Mouse (Mus musculus): ENCODE results near the gene Gngt2. TPM values are rescaled to one million over a fixed set of nuclear protein-coding genes. Genes with fewer than 3 reads are reported as not detected.

Gene Gngt2
- total RNA-seq, 2 experiments from 2014 or later = 18.3 to 20.0 TPM

DNA sequence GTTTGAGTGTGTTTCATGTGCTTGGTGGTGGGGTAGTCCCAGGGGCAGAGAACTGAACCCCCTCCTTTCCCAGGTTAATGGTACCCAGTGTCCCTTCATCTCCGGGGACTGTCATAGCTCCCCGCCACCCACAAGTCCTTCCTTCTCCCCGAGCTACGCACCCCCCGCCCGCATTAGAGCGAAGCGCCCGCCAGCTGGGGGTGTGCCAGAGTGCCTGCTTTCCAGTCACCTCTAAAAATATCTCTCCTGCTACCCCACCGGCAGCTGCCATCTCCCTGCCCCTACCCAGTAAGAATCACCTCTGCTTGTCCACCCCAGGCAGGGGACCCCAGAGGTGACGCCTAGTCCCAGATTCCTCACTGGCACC, 12.2 kb upstream of the Gngt2 start:
- intact Hi-C loops (cut with DNase I) = loop anchor here (2.0 kb wide), 2 partner anchors 30 to 52 kb away; no protein-coding TSS in a partner anchor
- DNase-seq = peak; percentile 85 to 89

DNA sequence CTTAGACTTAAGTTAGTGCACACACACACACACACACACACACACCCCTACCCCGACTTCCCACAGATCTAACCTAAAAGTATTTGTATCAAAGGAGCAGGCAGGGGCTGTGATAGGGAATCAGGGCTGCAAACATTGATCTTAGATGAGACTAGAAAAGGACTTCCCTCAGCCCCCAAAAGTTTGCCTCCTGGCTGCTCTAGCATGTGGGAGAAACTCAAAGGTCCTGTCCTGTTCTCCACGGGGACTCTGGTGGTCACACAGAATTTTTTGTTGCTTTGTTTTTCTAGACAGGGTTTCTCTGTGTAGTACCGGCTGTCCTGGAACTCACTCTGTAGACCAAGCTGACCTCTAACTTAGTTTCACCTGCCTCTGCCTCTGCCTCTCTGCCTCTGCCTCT, 11.4 kb upstream of the Gngt2 start:
- intact Hi-C loops (cut with DNase I) = loop anchor here (2.0 kb wide), 2 partner anchors 31 to 53 kb away; no protein-coding TSS in a partner anchor
- DNase-seq = no peak

DNA sequence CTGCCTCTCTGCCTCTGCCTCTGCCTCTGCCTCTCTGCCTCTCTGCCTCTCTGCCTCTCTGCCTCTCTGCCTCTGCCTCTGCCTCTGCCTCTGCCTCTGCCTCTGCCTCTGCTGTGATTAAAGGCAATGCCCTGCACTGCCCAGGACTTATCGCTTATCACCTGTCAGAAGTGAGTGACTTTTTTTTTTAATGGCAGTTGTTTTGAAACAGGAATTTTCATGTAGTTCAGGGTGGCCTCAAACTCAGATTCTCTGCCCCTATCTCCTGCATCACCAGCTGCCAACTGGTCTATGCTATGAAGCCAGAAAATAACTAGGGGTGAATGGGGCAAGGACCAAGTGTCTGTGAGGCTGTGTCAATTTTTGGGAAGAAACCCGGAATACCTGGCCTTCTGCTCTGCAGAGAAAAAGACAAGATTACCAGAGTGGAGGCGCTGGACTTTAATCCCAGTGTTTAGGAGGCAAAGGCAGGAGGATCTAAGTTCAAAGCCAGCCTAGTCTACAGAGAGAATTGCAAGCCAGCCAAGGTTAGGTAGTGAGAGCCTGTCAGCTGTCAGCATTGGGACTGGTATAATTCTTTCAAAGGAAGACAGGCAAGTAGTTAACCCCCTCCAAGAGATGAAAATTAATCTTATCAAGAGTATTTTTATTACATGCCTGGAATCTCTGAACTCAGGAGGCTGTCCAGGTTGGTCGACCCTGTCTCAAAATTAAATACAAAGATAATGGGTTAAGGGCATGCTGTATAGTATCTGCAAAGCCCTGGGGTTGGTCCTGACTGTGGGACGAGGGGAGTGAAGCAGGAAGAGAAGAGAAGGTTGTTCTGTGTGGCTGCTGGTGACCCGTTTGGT, 10.5 kb upstream of the Gngt2 start:
- intact Hi-C loops (cut with DNase I) = no loop called here
- no peak for DNase-seq

DNA sequence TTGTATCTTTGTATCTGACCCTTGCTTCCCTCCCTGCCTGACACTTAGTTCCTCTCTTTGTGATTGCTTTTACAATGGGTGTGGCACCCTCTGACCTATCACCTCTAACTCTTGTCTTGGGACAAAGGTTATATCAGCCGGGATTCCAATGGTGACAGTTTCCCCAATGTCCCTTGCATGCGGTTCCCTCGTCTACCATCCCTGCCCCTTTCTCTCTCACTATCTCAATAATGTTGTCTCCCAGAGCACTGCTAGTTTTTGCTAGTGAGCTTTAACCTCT, 9.9 kb upstream of the Gngt2 start:
- intact Hi-C loops (cut with DNase I) = no loop called here

DNA sequence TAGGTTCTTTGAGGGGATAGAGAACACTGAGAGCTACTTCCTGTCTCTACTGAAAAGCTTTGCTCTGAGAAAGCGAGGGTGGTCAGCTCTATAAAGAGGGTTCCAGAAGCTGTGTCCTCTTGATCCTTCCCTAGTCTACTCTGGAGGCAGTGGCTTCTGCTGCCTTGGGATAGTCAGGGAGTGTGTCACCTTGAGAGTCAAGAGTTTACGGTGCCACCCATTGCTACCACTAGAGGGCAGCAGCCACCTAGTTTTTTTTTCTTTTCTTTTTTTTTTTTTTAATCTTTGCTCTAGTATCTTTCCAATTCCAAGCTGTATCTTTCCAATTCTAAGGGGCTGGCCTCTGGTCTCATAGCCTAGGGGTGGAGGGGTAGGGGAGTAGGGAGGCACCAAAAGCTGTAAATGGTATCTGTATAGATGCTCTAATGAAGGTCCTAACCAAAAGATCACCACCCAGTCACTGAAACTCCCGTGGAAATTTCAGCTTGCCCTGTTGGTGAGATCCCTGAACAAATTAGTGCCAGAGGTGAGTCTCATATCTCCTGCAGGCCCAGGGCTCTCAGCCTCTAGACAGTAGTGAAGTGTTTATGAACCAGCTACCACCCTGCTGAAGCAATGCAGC, 9.4 kb upstream of the Gngt2 start:
- DNase-seq = peak; percentile 70 to 81
- intact Hi-C loops (cut with DNase I) = no loop called here

More for the DNA sequence above, 9.9 kb upstream of the Gngt2 start:
- no peak for DNase-seq

DNA sequence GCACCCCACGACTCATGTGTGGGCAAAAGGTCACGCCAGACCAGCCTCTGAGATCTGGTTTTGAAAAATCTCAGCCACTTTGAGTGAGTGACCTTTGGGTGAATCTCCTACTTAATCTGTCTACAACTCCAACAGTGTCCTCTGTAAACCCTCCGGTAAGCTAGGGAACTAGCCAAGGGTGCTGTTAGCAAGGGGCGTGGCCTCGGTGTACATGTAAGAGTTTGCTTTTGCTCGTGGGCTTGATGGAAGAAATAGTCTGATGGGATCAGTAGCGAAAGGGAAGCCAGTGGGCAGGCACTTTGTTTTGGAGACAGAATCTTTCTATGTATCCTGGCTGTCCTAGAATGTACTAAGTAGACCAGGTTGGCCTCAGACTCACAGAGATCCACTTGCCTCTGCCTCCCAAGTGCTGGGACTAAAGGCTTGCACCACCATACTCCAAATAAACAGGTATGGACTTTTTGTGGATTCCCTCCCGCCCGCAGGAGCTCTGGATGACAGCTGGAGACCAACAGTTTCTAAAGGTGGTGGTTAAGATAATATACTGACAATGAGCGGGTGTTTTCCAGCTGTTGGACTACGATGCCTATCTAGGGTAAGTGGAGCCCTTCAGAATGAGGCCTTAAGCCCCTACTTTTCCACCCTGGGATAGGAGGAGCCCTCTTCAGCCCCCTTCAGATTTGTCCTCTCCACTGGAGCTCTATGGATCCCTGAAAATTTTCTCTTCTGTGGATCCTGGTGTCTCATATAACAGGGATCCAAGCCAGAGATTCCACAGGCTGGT, 8.6 kb upstream of the Gngt2 start:
- DNase-seq = no peak
- intact Hi-C loops (cut with DNase I) = no loop called here

DNA sequence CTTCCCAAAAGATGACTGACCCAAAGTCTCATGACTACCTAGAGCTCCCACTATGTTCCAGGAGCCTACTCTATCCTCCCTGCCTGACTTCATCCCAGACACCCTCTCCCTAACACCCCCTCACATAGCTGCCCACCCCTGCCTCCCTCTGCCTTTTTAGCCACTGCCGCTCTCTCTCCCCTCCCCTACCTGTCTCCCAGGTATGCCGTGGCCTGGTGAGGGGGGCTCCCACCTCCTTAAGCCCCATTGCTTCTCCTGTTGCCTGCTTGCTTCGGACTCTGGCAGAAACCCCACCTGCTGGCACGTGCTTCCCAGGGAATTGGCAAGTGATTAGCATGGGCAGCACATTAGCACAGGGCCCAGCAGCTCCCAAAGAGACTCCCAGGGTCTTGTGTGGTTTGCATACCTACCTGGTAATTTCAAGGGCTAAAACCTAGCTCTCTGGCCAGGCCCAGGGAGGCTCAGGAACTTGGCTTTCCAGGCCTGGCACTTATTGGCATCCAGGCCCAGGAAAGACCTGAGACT, 7.4 kb upstream of the Gngt2 start:
- intact Hi-C loops (cut with DNase I) = loop anchor here (1.0 kb wide), 1 partner anchor 24 kb away; no protein-coding TSS in a partner anchor
- no peak for DNase-seq

DNA sequence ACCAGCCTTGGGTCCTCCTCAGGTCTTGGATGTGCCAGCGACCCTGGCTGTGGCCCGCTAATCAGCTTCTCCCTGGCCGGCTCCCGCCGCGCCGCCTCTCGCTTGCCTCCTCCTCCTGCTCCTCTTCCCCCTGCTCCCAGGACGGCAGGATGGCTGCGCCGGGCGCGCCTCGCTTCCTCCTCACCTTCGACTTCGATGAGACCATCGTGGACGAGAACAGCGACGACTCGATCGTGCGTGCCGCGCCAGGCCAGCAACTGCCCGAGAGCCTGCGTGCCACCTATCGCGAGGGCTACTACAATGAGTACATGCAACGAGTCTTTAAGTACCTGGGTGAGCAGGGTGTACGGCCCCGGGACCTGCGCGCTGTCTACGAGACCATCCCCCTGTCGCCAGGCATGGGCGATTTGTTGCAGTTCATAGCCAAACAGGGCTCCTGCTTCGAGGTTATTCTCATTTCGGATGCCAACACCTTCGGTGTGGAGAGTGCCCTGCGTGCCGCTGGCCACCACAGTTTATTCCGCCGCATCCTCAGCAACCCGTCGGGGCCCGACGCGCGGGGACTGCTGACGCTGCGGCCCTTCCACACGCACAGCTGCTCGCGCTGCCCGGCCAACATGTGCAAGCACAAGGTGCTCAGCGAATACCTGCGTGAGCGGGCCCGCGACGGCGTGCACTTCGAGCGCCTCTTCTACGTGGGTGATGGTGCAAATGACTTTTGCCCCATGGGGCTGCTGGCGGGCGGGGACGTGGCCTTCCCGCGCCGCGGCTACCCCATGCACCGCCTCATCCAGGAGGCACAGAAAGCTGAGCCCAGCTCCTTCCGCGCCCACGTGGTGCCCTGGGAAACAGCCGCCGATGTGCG, 6.4 kb upstream of the Gngt2 start:
- DNase-seq = peak; percentile 28 to 36
- intact Hi-C loops (cut with DNase I) = no loop called here

DNA sequence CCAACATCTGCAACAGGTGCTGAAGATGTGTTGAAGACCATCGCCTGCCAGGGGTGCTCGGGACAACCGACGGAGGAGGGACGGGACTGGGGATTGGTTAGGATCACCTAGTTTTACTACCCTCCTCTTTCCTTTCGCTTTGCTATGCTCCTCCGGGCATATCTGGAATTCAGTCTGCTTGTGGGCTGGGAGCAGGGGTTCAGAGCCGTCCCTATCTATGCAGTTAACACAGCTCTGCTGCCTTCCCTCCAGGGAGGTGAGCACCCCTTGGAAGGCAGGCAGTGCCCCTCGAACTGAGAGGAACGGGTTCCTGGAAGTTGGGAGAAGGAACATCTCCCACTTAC, 5.8 kb upstream of the Gngt2 start:
- DNase-seq = no peak
- intact Hi-C loops (cut with DNase I) = no loop called here

DNA sequence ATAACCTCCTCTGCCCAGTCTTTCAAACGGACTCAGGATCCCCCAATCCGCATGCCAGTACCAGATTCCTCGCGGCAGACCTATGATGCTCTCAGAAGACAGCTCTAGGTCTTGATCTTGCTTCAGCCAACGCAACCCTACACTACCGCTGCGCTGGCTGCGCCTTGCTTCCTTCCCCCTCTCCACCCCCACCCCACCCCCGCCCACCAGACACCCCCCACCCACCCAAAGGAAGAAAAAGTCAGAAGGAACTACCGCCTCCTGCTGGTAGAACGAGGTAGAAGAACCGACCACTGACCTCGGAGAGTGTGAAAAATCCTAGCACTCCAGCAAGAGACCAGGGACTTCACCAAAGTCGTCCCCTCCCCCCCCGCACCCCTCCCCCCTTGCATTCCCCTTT, 5.4 kb upstream of the Gngt2 start:
- intact Hi-C loops (cut with DNase I) = no loop called here
- no peak for DNase-seq

DNA sequence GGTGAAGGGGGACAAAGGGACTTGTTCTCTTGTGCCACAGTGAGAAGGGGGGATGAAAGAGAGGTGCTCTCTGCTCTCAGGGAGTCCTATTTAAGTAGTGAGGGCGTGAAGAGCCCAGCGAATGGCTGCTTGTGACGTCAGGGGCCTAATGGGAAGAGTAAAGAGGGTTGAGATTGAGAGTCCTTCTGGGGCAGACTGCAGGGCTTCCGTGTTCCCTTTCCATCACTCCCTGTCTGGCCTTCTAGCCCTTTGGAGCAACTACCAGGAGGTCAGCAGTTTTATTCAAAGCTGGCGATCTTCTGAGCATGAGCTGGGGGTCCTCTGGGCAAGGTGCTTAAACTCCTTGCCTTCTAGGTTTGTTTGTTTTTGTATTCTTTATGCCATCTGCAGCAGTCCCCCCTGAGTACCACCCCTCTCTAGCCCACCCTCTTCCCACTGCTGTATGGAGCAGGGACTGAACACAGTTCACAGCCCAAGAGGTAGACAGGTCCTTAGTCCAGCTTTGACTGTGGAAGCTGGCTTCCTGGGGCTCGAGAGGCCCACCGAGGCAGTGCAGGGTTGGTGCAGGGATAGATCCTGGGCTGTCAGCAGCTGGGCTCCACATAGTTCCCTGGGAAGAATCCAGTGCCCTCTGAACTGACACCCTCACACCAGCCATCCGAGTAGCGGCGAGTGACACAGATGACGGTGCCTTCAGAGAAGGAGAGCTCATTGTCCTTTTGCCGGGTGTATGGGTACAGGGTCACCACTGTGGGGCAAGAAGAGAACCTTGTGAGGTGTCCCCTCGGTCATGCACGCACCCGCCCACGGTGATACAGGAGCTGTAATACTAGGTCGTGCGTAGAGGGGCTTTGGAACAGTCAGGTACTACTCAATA, 4.6 kb upstream of the Gngt2 start:
- DNase-seq = no peak
- intact Hi-C loops (cut with DNase I) = no loop called here

DNA sequence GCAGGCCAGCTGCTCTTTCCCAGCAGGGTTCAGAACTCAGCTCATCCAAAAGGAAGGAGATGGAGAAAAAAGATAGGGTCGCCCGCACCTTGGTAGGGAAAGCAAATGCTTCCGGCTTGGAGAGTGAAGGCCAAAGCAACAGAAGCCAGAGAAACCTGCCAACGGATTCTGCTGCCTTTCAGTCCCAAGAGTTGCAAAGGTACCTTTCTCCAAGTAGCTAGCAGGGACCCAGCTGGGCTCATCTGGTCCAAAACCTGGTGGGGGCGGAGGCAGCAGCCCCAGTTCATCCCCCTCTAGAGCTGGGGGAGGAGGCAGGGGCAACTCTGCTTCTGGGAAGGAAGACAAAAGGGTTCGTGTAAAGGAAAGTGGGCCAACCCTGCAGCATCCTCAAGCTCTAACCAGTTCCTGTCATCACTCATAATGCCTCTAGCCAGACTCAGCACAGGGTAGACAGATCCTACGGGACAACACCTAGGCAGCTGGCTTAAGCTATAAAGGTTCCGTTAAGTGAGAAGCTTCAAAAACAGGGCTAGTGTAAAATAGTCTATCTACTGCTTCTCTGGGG, 3.9 kb upstream of the Gngt2 start:
- intact Hi-C loops (cut with DNase I) = no loop called here
- DNase-seq = no peak

DNA sequence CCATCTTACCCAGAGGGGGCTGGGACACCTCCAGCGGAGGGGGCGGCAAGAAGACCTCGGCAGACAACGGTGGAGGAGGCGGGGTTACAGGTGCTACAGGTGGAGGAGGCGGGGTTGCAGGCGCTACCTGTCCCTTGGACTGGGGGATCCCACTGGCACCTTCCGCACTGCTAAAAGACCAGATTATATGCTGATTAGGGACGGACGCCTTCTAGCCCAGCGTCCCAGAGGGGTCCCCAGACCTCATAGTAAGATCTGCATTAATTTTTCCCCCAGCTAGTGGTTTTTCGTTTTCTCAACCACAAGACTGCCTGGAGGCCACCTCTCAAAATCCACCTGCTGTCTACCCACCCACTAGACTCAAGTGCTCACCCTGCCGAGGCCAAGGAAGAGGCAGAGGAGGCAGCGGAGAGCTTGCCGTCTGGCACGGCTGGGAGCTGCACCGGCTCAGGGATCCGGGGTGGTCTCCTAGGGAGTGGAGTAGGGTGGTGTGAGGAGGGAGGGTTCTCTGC, 3.3 kb upstream of the Gngt2 start:
- intact Hi-C loops (cut with DNase I) = no loop called here
- no peak for DNase-seq

DNA sequence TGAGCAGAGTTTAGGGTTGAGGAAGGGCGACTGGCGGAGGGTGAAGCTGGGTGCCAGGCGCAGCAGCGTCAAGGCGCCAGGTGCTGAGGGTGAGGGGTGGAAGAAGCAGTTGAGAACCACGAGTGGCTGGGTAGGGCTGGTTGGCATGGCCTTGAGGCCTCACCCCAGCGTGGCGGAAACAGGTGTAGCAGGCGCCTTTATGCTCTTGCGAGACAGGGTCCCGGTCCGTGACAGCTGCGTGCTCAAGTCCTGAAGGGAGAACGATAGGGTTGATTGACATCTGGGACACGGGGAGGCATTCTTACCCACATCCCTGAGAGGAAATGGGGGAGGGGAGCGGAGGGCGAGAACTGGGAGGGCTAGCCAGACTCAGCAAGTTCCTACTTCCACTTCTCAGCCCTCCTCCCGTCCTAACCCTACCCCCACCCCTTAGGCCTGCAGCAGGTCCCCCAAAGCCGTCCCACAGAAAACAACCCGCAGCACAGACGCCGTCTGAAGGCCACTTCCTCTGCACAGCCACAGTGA, 2.8 kb upstream of the Gngt2 start:
- peak in 1 of 2 experiments; percentile 49 for DNase-seq
- intact Hi-C loops (cut with DNase I) = no loop called here

DNA sequence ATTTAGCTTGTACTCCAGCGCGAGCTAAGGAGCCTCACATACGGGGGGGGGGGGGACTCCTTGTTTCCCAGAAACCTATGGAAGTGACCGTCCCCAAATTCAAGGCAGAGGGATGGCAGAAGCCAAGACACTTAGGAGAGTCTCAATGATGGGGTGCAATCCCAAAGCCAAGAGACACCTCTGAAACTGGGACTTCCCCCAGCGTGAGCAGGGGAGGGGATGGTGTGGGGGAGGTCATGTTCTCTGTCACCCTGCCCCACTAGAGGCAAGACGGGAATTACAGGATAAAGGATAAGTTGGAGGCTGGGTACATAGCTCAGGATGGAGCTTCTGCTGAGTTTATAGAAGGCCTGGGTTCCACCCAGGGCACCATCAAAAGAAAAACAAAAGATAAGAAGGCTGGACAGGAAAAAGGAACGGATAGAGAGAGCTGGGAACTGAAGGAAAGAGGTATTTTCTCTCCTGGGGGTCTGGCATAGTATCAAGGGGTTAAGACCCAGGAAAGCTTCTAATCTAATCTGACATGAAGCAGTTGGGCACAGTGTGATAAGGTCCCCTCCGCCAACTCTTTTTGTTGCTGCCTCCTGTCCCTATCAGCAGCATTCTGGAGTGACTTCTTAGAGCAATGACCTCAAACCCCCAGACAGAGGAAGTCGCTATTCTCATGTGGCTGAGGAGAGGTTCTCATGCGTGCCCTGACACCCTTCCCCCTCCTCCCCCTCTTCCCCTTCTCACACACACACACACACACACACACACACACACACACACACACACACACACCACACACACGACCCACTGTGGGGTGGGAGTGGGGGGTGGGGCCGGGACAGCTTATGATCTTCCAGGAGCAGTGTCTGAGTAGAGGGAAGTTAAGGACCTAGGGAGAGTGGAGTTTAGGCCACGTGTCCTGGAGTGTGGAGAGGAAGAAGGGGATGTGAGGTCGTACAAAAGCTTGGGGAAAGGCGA, 2.0 kb upstream of the Gngt2 start:
- DNase-seq = peak in 1 of 2 experiments; percentile 11
- intact Hi-C loops (cut with DNase I) = no loop called here

DNA sequence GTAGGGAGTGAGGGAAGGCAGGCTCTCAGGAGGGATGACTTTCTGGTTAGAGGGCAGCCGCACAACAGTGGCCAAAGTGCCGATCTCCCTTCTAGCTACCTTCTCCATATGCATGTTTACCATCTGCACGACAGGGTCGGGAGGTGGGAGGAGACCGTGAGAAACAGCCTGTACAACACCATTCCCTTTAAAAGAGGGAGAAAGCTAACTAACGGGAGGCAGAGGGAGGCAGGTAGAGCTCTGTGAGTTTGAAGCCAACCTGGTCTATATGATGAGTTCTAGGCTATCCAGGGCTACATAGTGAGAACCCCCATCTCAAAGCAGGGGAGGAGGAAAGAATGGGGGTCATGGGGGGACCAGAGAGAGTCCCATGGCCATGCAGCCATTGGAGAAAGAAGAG, 1.2 kb upstream of the Gngt2 start:
- intact Hi-C loops (cut with DNase I) = no loop called here
- no peak for DNase-seq

DNA sequence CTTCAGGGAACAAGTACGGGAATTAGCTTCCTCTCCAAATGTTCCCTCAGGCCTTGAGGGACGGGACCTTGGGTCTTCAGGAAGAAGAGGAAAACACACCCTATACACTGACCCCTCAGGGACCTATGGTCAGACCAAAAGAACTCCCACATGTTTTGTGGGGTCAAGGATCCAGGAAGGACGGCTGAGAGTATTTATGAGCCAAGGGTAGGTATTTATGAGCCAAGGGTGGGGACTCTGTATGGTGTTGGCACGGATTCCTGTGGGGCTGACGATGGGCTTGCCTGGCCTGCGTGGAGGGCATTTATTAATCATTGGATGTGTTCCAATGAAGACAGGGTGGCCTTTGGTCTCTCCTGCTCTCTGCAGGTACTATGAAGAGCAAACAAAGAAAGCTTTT, 583 bp upstream of the Gngt2 start:
- intact Hi-C loops (cut with DNase I) = no loop called here
- DNase-seq = peak in 1 of 2 experiments; percentile 20

Data from heart, postnatal 14 days (tissue).